Mouse (Mus musculus) retina, adult 2 months (tissue): ENCODE results near the gene Git1.

ENCODE experiments used
- DNase-seq: peaks from one replicate; pipeline ENCODE4 v3.0.0-alpha.2; 2012; ENCODE audit warnings: low read depth, low spot score

Git1 gene

GRCm38 (mm10) chr11:77483043-77483442 lies 10.3 kb upstream of the Git1 start:
- no peak for DNase-seq

DNA sequence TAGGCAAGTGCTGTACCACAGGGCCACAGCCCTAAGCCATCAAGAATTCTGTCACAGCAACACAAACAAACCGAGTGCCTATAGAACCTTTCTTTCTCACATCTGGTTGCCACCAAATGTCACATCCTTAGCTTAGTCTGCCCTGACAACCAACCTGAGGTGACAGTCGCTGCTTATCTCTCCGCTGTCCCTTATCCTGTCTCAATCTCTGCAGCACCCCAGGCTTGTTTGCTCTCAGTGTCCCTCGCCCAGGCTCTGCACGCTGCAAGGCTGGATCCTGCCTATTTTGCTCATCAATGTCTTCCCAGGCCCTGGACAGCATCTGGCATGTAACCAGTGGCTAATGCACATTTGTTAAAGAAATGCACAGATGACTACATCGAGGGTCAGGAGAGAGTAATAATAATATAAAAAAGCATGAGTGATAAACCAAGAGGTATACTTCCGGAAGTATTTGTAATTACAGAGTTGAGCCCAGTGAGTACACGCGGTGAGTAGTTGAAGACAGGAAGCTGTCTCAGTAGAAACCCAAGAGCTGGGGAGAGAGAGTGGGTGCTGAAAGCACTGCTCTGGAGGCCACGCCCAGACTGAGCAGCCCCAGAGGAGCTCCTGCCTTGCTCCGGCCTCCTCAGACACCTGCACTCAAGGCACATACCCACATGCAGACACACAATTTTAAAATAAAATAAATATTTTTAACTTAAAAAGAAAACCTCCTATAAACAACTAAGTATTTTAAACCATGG lies 9.7 kb upstream of the Git1 start:
- no peak for DNase-seq

DNA sequence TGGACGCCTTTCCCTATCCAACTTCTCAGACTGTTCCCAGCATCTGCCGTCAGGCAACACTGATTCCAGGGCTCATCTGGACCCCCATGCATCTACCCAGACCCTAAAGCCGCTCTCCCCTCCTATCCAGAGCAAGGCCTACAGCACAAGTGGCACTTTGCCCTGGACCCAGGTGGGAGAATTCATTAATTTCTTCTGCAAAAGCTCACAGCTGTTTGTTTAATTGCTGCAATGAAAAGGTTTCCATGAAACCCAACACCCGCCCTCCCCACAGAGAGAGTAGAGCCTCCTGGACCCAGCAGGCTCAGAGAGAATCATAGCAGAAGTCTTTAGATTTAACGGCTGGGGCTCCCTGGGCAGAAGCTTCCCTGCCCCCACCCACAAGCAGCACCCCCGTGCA lies 8.1 kb upstream of the Git1 start:
- DNase-seq, result no peak

DNA sequence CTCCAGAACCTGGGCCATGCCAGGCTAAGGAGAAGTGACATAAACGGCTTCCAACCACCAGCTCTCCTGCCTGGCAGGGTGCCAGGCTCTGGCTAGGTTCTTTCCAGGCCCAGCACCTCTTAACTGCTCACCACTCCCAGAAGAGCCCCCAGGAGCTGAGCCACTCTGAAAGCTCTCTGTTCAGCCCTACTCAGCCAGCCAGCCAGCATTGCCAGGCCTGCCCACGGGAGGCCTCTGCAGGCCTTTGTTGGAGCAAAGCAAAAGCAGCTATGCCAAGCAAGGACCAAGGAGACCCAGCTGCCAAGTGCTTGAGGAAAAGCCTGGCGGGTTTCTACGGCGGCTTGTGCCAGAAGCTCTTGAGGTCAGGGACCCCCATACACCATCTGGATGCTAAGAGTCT lies 6.6 kb upstream of the Git1 start:
- no peak for DNase-seq

- no peak for DNase-seq
Observed at GRCm38 (mm10) chr11:77488771-77489581, 4.4 kb upstream of the Git1 start.

DNA sequence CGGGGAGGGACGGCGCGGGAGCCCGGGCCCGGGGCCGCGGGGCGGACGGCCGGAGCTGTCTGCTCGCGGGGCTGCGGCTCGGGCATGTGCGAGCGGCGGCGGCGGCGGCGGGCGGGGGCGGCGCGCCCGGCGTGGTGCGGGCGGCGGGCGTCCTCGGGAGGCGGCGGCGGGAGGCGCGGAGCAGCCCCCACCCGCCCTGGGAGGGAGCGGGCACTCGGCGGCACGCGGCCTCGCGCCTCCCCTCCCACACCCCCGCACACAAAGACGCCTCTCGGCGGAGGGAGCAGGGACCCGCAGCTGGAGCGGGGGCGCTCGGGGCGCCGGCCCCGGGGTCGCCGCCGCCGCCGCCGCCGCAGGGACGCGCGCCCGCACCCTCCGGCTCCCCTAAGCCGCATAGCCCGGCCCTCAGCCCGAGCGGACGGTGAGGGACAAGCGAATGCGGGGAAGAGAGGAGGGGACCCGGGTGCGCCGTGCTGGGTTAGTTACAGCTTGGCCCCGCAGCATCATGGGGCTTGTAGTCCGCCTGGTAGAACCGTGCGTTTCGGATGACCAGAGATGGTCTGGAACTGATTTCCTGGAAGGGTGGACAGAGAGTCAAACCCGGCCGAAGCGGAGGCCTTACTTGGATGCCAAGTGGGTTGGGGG lies 3.6 kb upstream of the Git1 start, which contains the start of gene Ankrd13b:
TSS of gene Ankrd13b (minus strand) at position 88 of the 645 bp plus-strand sequence.
- DNase-seq, result peak; percentile 57

DNA sequence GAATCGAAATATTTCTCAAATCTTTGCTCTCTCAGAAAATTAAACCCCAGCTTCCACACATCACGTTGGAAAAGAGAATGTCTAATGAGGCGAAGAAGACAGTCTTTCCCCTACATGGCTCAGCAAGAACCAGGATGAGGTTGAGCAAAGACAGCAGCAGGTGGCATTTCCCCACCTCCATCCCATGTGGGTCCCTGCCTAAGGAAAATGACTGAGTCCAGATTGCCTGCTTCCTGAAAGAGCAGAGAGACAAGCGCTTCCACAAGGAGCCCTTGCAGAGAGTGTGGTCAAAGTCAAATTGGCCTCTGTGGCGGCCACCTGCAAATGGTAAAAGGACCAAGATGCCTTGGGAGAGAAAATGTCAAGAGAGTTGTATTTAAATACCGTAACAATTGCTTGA lies 2.9 kb upstream of the Git1 start:
- no peak for DNase-seq

- DNase-seq, result peak; percentile 65
Observed at GRCm38 (mm10) chr11:77491123-77491501, 2.2 kb upstream of the Git1 start.

GRCm38 (mm10) chr11:77491502-77492291 lies 1.7 kb upstream of the Git1 start:
- DNase-seq, result no peak

DNA sequence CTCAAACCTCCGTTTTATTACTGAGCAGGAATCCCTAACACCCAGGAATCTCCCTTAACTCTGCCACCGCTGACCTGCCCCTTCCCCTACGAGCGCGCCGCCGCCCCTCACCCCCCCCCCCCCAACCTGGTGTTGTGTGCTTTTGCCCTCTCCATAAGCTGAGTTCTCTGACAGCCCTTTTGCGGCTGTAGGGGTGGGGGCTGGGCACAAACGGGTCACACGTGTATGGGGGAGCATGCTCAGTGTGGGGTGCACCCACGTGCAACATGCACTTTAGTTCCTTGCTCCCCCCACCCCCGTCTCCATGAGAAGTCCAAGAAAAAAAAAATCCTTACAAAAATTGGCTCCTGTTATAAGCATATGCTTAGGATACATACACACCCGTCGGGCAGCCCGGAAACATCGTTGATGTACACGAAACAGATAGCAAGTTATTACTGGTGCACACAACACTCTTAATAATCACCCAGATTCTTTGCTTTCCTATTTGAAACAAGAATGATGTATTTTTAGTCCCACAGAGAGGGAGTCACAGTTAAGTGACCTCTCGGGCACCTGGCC lies 971 bp upstream of the Git1 start:
- DNase-seq, result no peak

DNA sequence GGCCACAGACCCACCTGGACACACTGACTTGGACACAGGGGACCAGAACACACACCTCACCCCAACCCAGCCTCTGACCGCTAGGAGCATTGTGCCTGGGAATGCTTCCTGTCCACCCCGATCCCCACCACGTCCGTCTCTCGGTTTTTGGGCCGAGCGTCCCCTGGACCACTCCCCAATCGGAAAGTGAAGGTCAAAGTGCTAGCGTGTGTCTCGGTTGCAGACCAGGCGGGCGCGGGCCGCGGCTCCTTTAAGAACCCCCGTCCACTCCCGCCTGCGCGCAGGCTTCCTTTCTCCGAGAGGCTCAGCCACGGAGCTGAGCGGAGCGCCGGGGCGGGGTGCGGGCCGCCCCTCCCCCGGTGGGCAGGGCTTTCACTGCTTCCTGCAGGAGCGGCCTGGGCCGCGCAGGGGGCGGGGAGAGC lies 440 bp upstream of the Git1 start:
- DNase-seq, result peak; percentile 73

DNA sequence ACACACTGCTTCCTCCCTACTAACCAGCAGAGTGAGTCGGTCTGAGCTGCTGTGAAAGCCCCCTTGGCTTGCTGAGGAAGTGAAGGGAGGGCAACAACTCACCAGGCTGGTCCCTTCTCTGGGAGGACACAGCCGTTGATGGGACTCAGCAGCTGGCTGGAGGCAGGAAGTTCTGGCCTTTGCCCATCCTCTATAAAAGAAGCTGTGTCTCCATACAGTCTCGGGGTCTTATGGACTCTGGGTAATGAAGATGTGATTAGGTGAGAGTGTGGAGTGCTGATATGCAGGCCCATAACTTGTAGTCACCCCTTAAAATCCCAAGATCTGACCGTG lies 948 bp downstream of the Git1 start:
- DNase-seq, result no peak

DNA sequence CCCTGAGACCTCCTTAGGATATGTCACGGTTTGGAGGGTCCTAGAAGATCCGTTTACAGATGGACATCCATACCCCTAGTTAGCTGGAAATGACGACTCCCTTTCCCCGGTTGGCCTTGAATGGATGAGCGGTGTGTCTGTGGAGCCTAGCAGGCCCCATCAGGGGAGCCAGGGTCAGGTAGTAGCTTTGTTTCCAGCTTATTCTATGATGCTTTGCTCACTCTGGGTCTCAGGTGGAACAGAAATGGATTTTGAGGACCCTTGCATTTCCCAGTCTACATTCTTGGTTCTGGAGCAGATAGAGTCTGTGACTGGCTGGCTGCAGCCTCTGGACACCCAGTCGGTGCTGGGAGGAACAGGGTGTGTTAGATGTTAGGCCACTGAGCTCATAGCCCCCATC lies 1.4 kb downstream of the Git1 start:
- DNase-seq, result no peak

- no peak for DNase-seq
Observed at GRCm38 (mm10) chr11:77495507-77495906, 2.1 kb downstream of the Git1 start.

DNA sequence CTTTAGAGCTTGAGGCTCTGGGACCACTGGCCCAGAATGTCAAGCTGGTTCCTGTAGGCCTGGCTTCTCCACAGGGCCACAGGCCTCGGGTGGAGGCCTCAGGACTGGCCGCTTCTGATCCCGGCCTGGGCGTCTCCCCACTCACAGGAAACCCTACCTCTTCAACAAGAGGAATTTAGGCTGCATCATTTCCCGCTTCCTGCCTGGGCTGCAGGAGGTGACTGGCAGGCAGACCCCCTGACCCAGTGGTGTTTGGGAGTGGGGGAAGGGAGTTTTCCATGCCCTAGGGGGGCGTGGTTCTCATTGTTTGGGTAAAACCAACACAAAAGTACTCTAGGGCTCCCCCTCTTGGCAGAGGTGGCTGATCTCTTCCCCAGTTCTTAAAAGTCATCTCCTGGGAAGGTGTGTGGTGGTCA lies 4.0 kb downstream of the Git1 start:
- no peak for DNase-seq

GRCm38 (mm10) chr11:77497851-77498250 lies 4.5 kb downstream of the Git1 start:
- no peak for DNase-seq

- DNase-seq, result no peak
Observed at GRCm38 (mm10) chr11:77498261-77499139, 5.1 kb downstream of the Git1 start.

- DNase-seq, result no peak
Observed at GRCm38 (mm10) chr11:77499354-77499753, 6.0 kb downstream of the Git1 start.

- DNase-seq, result no peak
Observed at GRCm38 (mm10) chr11:77500361-77501325, 7.3 kb downstream of the Git1 start.
